In the genomic region with DNA sequence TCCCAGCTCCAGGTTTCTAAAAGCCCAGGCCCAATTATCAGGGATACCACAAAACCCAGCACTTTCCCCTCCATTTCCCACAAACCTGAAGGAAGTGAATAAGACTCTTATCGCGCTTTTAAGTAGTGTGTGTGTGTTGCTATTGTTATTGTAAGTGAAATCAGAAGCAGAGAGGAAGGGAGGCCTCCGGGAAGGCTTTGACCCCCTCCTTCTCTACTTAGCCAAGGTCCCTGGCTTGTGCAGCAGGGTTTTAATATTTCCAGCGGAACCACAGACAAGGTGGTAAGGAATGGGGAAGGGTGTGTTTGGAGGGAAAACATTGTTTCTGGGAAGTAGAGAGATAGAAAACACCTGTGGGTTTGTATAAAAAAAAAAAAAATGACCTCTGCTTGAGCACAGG, we compare ENCODE assay signal across 11 mouse cellular contexts. TPM values are rescaled to one million over a fixed set of nuclear protein-coding genes. Genes with fewer than 3 reads are reported as not detected.
DNase-seq lines count a peak whose midpoint lies in the region; ATAC-seq and TF ChIP-seq lines count a peak whose summit lies in the region.
"Had no signal": no experiment of that assay in that cellular context is flagged by ENCODE, and none has a peak within 500 bp of the region (broad histone marks: within the 10 kb centered on the region; RNA-seq: fewer than 3 reads in every experiment).

No protein-coding gene starts in this region.

- ATAC-seq in lung, embryonic 14.5 days (ENCODE audit: insufficient read depth) = no peak
- no peak for ATAC-seq in embryonic facial prominence, embryonic 13.5 days (ENCODE audit: insufficient number of reproducible peaks, insufficient read depth, low FRiP score, low TSS enrichment, low read depth)

- no peak for DNase-seq in gastrocnemius, adult 2 months
- DNase-seq in gastrocnemius, postnatal 14 days = no peak
- no peak for DNase-seq in lung, embryonic 14.5 days
- no peak for DNase-seq in lung, postnatal 14 days
- no peak for DNase-seq in ovary, adult 18-20 months (ENCODE audit: low spot score)
- no peak for DNase-seq in hindbrain, embryonic 10.5 days (ENCODE audit: low spot score)
- DNase-seq: forebrain, postnatal 0 days; kidney, adult 18-20 months had no signal

- no peaks in the 10 kb centered on the region for H3K9me3 ChIP-seq in lung, embryonic 14.5 days (ENCODE audit: low read depth, low read length)
- no peaks in the 10 kb centered on the region for H3K9me3 ChIP-seq in embryonic facial prominence, embryonic 13.5 days
- H3K9me3 ChIP-seq in hindbrain, embryonic 10.5 days = no peaks in the 10 kb centered on the region
- H3K9me3 ChIP-seq: embryonic facial prominence, embryonic 12.5 days had no signal

- no peak overlapping the region for H3K4me2 ChIP-seq in lung, embryonic 14.5 days
- 0 out of 2 replicates have a peak overlapping the region, but pooled peaks have one; percentile 2 for H3K4me2 ChIP-seq in embryonic facial prominence, embryonic 13.5 days
- H3K4me2 ChIP-seq: embryonic facial prominence, embryonic 12.5 days had no signal

- no peaks in the 10 kb centered on the region for H3K27me3 ChIP-seq in lung, embryonic 14.5 days (ENCODE audit: insufficient read depth, low read length)
- peaks cover 2% of the 10 kb centered on the region; the same call in 1 of the 2 replicates for H3K27me3 ChIP-seq in embryonic facial prominence, embryonic 13.5 days
- no peaks in the 10 kb centered on the region for H3K27me3 ChIP-seq in hindbrain, embryonic 10.5 days (ENCODE audit: insufficient read depth, poor library complexity, severe bottlenecking)
- H3K27me3 ChIP-seq: embryonic facial prominence, embryonic 12.5 days had no signal

- H3K27ac ChIP-seq in gastrocnemius, adult 2 months = peak overlapping the region; percentile 48; the same call in 1 of the 2 replicates
- H3K27ac ChIP-seq in lung, embryonic 14.5 days (ENCODE audit: low read depth) = peak overlapping the region; percentile 26; the same call in 1 of the 2 replicates
- H3K27ac ChIP-seq in embryonic facial prominence, embryonic 13.5 days = no peak overlapping the region
- peak overlapping the region; percentile 84 for H3K27ac ChIP-seq in macrophage
- no peak overlapping the region for H3K27ac ChIP-seq in hindbrain, embryonic 10.5 days
- H3K27ac ChIP-seq: embryonic facial prominence, embryonic 12.5 days had no signal

- H3K36me3 ChIP-seq in lung, embryonic 14.5 days (ENCODE audit: insufficient read depth) = no peaks in the 10 kb centered on the region
- H3K36me3 ChIP-seq in embryonic facial prominence, embryonic 13.5 days = no peaks in the 10 kb centered on the region
- H3K36me3 ChIP-seq in macrophage (ENCODE audit: inconsistent target) = no peaks in the 10 kb centered on the region
- H3K36me3 ChIP-seq in hindbrain, embryonic 10.5 days = no peaks in the 10 kb centered on the region
- H3K36me3 ChIP-seq: embryonic facial prominence, embryonic 12.5 days had no signal

- 34% methylated on average over 4 of the region's 4 CpGs for WGBS in lung, embryonic 14.5 days
- 28% methylated on average over 4 of the region's 4 CpGs for WGBS in embryonic facial prominence, embryonic 13.5 days
- WGBS in macrophage (ENCODE audit: missing documents) = 69% methylated on average over 4 of the region's 4 CpGs
- WGBS in hindbrain, embryonic 10.5 days = 36% methylated on average over 4 of the region's 4 CpGs

- no peaks in the 10 kb centered on the region for H3K79me2 ChIP-seq in macrophage (ENCODE audit: inconsistent target)

- no peak overlapping the region for H3K9ac ChIP-seq in lung, embryonic 14.5 days
- no peak overlapping the region for H3K9ac ChIP-seq in embryonic facial prominence, embryonic 13.5 days
- H3K9ac ChIP-seq: embryonic facial prominence, embryonic 12.5 days; forebrain, postnatal 0 days had no signal

- no peak overlapping the region for H3K4me3 ChIP-seq in gastrocnemius, adult 2 months
- H3K4me3 ChIP-seq in lung, embryonic 14.5 days (ENCODE audit: low read depth, low read length) = no peak overlapping the region
- no peak overlapping the region for H3K4me3 ChIP-seq in embryonic facial prominence, embryonic 13.5 days
- H3K4me3 ChIP-seq in macrophage (ENCODE audit: inconsistent target) = no peak overlapping the region
- H3K4me3 ChIP-seq in hindbrain, embryonic 10.5 days = no peak overlapping the region
- H3K4me3 ChIP-seq: embryonic facial prominence, embryonic 12.5 days had no signal

- TF ChIP-seq CTCF in gastrocnemius, adult 2 months (IDR thresholded peaks at IDR 0.05) = no peak
- no peak for TF ChIP-seq CTCF in lung, embryonic 14.5 days (IDR thresholded peaks at IDR 0.05; ENCODE audit: low read depth)

- peaks cover 6% of the 10 kb centered on the region; the same call in 1 of the 2 replicates for H3K4me1 ChIP-seq in lung, embryonic 14.5 days (ENCODE audit: insufficient read depth)
- peaks cover 17% of the 10 kb centered on the region for H3K4me1 ChIP-seq in embryonic facial prominence, embryonic 13.5 days
- peaks cover 32% of the 10 kb centered on the region for H3K4me1 ChIP-seq in hindbrain, embryonic 10.5 days (replicated peaks)

- intact Hi-C loops in gastrocnemius, adult 2 months (cut with DNase I) = no loop called here
- intact Hi-C loops in gastrocnemius, postnatal 14 days (cut with DNase I; ENCODE audit: low total_unique reads) = no loop called here

RNA-seq across cellular contexts. Expression of a gene that starts 34.4 kb away (rescaled TPM):
- 10 to 100 TPM; 31.2 to 31.4 TPM for total RNA-seq in gastrocnemius, adult 2 months (2021)
- total RNA-seq in gastrocnemius, postnatal 14 days (2021) = 10 to 100 TPM; 43.7 to 49.2 TPM
- polyA plus RNA-seq in lung, embryonic 14.5 days (2014; fragmentation: Nextera tagmentation; extraction: Ambion mirVana) = 181 and 185 TPM in 2 replicates
- 135 and 138 TPM in 2 replicates for polyA plus RNA-seq in embryonic facial prominence, embryonic 13.5 days (2015; fragmentation: Nextera tagmentation; extraction: Ambion mirVana)
- 100 to 1,000 TPM in 25 of 26 experiments, 10 to 100 TPM in 1; 75.8 to 320 (median 144) TPM for total RNA-seq in macrophage (2018; cell fraction: chromatin; rRNA removed)
- 100 to 1,000 TPM; 399 to 624 (median 517) TPM for total RNA-seq in macrophage (2018; cell fraction: cytosol; rRNA removed)
- 100 to 1,000 TPM; 178 to 546 (median 438) TPM for total RNA-seq in macrophage (2018; cell fraction: nucleus; rRNA removed)
- 272 to 584 TPM (median 564 TPM) in 3 replicates for polyA plus RNA-seq in macrophage (2018)
- 162 and 177 TPM in 2 replicates for polyA plus RNA-seq in hindbrain, embryonic 10.5 days (2016; fragmentation: Nextera tagmentation; extraction: Ambion mirVana)

Comparison
In these comparisons a context has a peak if more than half of its experiments do, and no peak if none do; other contexts are left out.
1. H3K27ac ChIP-seq: peak in gastrocnemius, adult 2 months (single experiment), lung, embryonic 14.5 days (single experiment) and macrophage (single experiment); none in embryonic facial prominence, embryonic 13.5 days (single experiment) and hindbrain, embryonic 10.5 days (single experiment).